Mouse (Mus musculus): ENCODE data around the gene Tmem53. TPM values are rescaled to one million over a fixed set of nuclear protein-coding genes. Genes with fewer than 3 reads are reported as not detected.

The Tmem53 gene
- total and polyA plus RNA-seq, 3 experiments: 0.65 to 1.3 TPM; not detected in 1

DNA sequence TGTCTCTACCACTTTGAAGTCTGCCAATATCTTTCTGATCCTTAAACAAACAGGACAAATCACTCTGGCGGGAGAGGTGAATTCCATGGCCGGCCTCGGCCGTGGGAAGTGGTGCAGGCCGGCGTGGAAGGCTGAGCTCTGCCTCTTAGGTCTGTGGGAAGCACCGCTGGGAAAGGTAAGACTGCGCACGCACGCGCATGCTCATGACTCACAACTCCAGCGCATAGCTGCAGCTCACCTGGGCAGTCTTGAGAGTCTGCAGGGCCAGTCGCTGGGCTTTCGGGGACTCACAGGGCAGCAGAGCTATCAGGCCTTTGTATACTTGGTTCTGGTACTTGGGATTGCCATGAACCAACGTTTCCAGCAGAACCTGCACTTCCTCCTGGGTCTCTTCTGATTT, 22.2 kb upstream of the Tmem53 start:
- H3K4me1 ChIP-seq (ENCODE audit: control insufficient read depth in 1 of 2, insufficient read depth in 2 of 2, low read length in 2 of 2): no peaks in the 10 kb centered on the region
- H3K4me3 ChIP-seq (ENCODE audit: control insufficient read depth in 1 of 2, insufficient read depth in 1 of 2, low read depth in 2 of 2, low read length in 2 of 2): no peak overlapping the region
- H3K27me3 ChIP-seq (ENCODE audit: control insufficient read depth in 1 of 2, insufficient read depth in 2 of 2, low read length in 2 of 2): peaks cover 9 to 10% of the 10 kb centered on the region in 2 experiments; a peak in 3 of 4 replicates
- no peak overlapping the region for H3K9ac ChIP-seq (ENCODE audit: control insufficient read depth, low read depth, low read length, poor library complexity, severe bottlenecking)
- H3K9me3 ChIP-seq (replicated peaks; ENCODE audit: insufficient read depth, low read length): no peaks in the 10 kb centered on the region
- DNase-seq (ENCODE audit: low read depth, low spot score): no peak
- no peak overlapping the region for H3K27ac ChIP-seq (ENCODE audit: control insufficient read depth, low read depth, low read length)
- no peaks in the 10 kb centered on the region for H3K79me2 ChIP-seq (ENCODE audit: control insufficient read depth, insufficient read depth, low read length, poor library complexity)
- no peaks in the 10 kb centered on the region for H3K36me3 ChIP-seq (ENCODE audit: control insufficient read depth in 1 of 2, insufficient read depth in 2 of 2, low read length in 2 of 2)
- TF ChIP-seq MAZ (IDR thresholded peaks at IDR 0.05; ENCODE audit: low read depth, low read length): no peak
- no peak for TF ChIP-seq POLR2AphosphoS5 (IDR thresholded peaks at IDR 0.05; ENCODE audit: borderline replicate concordance, low read depth, low read length)

DNA sequence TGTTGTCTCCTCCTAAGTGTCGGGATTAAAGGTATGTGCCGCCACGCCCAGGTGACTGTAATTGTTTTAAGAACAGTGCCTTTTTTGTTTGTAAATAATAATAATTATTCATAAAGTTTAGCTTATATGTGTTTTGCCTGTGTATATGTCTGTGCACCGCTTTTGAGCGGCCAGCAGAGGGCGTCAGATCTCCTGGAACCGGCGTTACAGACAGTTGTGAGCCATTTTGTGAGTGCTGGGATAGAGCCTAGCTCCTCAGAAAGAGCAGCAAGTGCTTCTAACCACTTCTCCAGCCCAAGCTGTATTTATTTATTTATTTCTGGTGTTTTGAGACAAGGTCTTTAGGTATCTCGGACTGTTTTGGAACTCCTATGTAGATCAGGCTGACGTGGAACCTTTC, 21.4 kb upstream of the Tmem53 start:
- H3K4me3 ChIP-seq (ENCODE audit: control insufficient read depth in 1 of 2, insufficient read depth in 1 of 2, low read depth in 2 of 2, low read length in 2 of 2): no peak overlapping the region
- H3K27me3 ChIP-seq (ENCODE audit: control insufficient read depth in 1 of 2, insufficient read depth in 2 of 2, low read length in 2 of 2): peaks cover 9 to 10% of the 10 kb centered on the region in 2 experiments; a peak in 3 of 4 replicates
- no peaks in the 10 kb centered on the region for H3K36me3 ChIP-seq (ENCODE audit: control insufficient read depth in 1 of 2, insufficient read depth in 2 of 2, low read length in 2 of 2)
- no peak overlapping the region for H3K9ac ChIP-seq (ENCODE audit: control insufficient read depth, low read depth, low read length, poor library complexity, severe bottlenecking)
- peak; percentile 69 for DNase-seq (ENCODE audit: low read depth, low spot score)
- H3K79me2 ChIP-seq (ENCODE audit: control insufficient read depth, insufficient read depth, low read length, poor library complexity): no peaks in the 10 kb centered on the region
- no peak for TF ChIP-seq TCF12 (IDR thresholded peaks at IDR 0.05; ENCODE audit: low read depth, low read length)
- no peak for TF ChIP-seq USF2 (IDR thresholded peaks at IDR 0.05; ENCODE audit: borderline replicate concordance in 1 of 2, insufficient read depth in 1 of 2, low read depth in 1 of 2, low read length in 2 of 2)
- peak; percentile 71 for TF ChIP-seq SMC3 (IDR thresholded peaks at IDR 0.05; ENCODE audit: low read depth, low read length)
- peak; percentile 47; the same call in 1 of the 2 replicates for TF ChIP-seq ZC3H11A (IDR thresholded peaks at IDR 0.05; ENCODE audit: low read depth, low read length)
- no peak for TF ChIP-seq JUND (IDR thresholded peaks at IDR 0.05; ENCODE audit: low read depth, low read length)
- TF ChIP-seq RAD21 (IDR thresholded peaks at IDR 0.05; ENCODE audit: low read depth, low read length): peak; percentile 68
- TF ChIP-seq CTCF (IDR thresholded peaks at IDR 0.05 in 2 of 3, conservative IDR thresholded peaks at IDR 0.05 in 1 of 3; ENCODE audit: control insufficient read depth in 1 of 3, insufficient read depth in 1 of 3, low read depth in 2 of 3, low read length in 3 of 3, poor library complexity in 1 of 3, severe bottlenecking in 1 of 3): peak; percentile 58 to 86 (median 81)
- no peak for TF ChIP-seq POLR2AphosphoS5 (IDR thresholded peaks at IDR 0.05; ENCODE audit: borderline replicate concordance, low read depth, low read length)
- no peak overlapping the region for H3K27ac ChIP-seq (ENCODE audit: control insufficient read depth, low read depth, low read length)
- H3K4me1 ChIP-seq (ENCODE audit: control insufficient read depth in 1 of 2, insufficient read depth in 2 of 2, low read length in 2 of 2): no peaks in the 10 kb centered on the region
- H3K9me3 ChIP-seq (replicated peaks; ENCODE audit: insufficient read depth, low read length): no peaks in the 10 kb centered on the region

DNA sequence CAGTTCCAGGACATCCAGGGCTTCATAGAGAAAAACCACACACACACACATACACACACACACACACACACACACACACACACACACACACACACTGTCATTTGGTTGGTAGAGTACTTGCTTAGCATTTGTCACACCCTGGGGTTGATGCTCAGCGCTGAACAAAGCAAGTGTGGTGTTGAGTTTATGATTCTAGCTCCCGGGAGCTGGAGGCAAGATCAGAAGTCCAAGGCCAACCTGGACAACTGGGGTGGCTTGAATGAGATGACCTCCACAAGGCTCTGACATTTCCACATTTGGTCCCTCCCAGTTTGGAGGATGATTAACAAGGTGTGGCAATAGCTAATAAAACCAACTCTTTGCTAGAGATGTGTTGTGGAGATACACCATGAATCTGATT, 20.5 kb upstream of the Tmem53 start:
- H3K79me2 ChIP-seq (ENCODE audit: control insufficient read depth, insufficient read depth, low read length, poor library complexity): no peaks in the 10 kb centered on the region
- no peak overlapping the region for H3K9ac ChIP-seq (ENCODE audit: control insufficient read depth, low read depth, low read length, poor library complexity, severe bottlenecking)

More for the DNA sequence above, 20.5 kb upstream of the Tmem53 start:
- Histone ChIP-seq H3K27me3 (ENCODE audit: control insufficient read depth in 1 of 2, insufficient read depth in 2 of 2, low read length in 2 of 2) (peaks cover 7 to 10% of the 10 kb centered on the region in 2 experiments; a peak in 3 of 4 replicates), H3K27ac (ENCODE audit: control insufficient read depth, low read depth, low read length) (no peak overlapping the region), H3K36me3 (ENCODE audit: control insufficient read depth in 1 of 2, insufficient read depth in 2 of 2, low read length in 2 of 2) (no peaks in the 10 kb centered on the region), H3K4me3 (ENCODE audit: control insufficient read depth in 1 of 2, insufficient read depth in 1 of 2, low read depth in 2 of 2, low read length in 2 of 2) (no peak overlapping the region), H3K4me1 (ENCODE audit: control insufficient read depth in 1 of 2, insufficient read depth in 2 of 2, low read length in 2 of 2) (no peaks in the 10 kb centered on the region), H3K9me3 (replicated peaks; ENCODE audit: insufficient read depth, low read length) (no peaks in the 10 kb centered on the region)
- no peak for TF ChIP-seq NELFE (IDR thresholded peaks at IDR 0.05; ENCODE audit: low read depth, low read length)
- DNase-seq (ENCODE audit: low read depth, low spot score): no peak
